Mouse (Mus musculus): Measurements from ENCODE around the gene Ccdc183. TPM values are rescaled to one million over a fixed set of nuclear protein-coding genes. Genes with fewer than 3 reads are reported as not detected.

Ccdc183 gene
- polyA plus RNA-seq (2015; fragmentation: Nextera tagmentation; extraction: Ambion mirVana), result 0.09 and 0.13 TPM in 2 replicates

DNA sequence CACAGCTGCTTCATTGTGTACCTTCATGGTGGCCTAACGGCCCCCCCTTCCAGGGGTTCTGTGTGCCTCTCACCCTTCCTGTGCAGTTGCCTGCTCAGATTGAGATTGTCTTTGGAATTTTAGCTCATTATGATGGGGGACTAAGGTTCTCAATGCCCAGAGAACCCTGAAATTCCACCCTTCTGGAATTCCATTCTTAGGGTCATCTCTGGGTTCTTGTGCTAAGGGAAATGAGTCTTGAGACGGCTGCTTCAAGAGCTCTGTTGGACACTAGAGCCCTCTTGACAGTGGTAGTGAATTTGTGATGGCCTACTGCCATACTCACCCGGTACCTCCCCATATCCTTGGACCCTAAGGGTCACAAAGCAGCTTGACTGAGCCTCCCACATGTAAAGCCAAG is at the start of gene Ccdc183:
Gene Ccdc183 (minus strand): TSS at position 101 of the 400 bp plus-strand sequence.
- Histone ChIP-seq H3K9ac (no peak within 1 kb of the TSS), H3K4me1 (replicated peaks) (peaks cover 18% of the 10 kb centered on the region), H3K4me3 (no peak within 1 kb of the TSS), H3K27ac (no peak within 1 kb of the TSS), H3K9me3 (replicated peaks) (no peaks in the 10 kb centered on the region), H3K36me3 (no peaks in the 10 kb centered on the region), H3K27me3 (peaks cover 47% of the 10 kb centered on the region), H3K4me2 (no peak within 1 kb of the TSS)
- 66% methylated on average over 3 of the region's 3 CpGs for WGBS
- ATAC-seq (replicated peaks; ENCODE audit: insufficient number of reproducible peaks, insufficient read depth, low FRiP score, low read depth), result no peak

- no peak overlapping the region for H3K4me2 ChIP-seq
- no peak overlapping the region for H3K27ac ChIP-seq
- no peaks in the 10 kb centered on the region for H3K36me3 ChIP-seq
- H3K4me3 ChIP-seq, result no peak overlapping the region
- H3K9ac ChIP-seq, result no peak overlapping the region
- no peak for ATAC-seq (replicated peaks; ENCODE audit: insufficient number of reproducible peaks, insufficient read depth, low FRiP score, low read depth)
- no peaks in the 10 kb centered on the region for H3K4me1 ChIP-seq (replicated peaks)
- H3K9me3 ChIP-seq (replicated peaks), result no peaks in the 10 kb centered on the region
- H3K27me3 ChIP-seq, result peaks cover 3% of the 10 kb centered on the region; the same call in 1 of the 2 replicates
- 53% methylated on average over 1 of the region's 1 CpGs for WGBS
Measured at GRCm38 (mm10) chr2:25666516-25666915, 49.0 kb upstream of the Ccdc183 start.

- H3K9me3 ChIP-seq (replicated peaks), result no peaks in the 10 kb centered on the region
- peaks cover 3% of the 10 kb centered on the region; the same call in 1 of the 2 replicates for H3K27me3 ChIP-seq
- ATAC-seq (replicated peaks; ENCODE audit: insufficient number of reproducible peaks, insufficient read depth, low FRiP score, low read depth), result no peak
- H3K36me3 ChIP-seq, result no peaks in the 10 kb centered on the region
- H3K4me2 ChIP-seq, result no peak overlapping the region
- no peaks in the 10 kb centered on the region for H3K4me1 ChIP-seq (replicated peaks)
- no peak overlapping the region for H3K4me3 ChIP-seq
- H3K27ac ChIP-seq, result no peak overlapping the region
- no peak overlapping the region for H3K9ac ChIP-seq
- 82% methylated on average over 5 of the region's 5 CpGs for WGBS
Measured at GRCm38 (mm10) chr2:25664125-25664524, 46.6 kb upstream of the Ccdc183 start.

- Histone ChIP-seq H3K4me3 (no peak overlapping the region), H3K4me2 (no peak overlapping the region), H3K4me1 (replicated peaks) (no peaks in the 10 kb centered on the region), H3K27ac (no peak overlapping the region), H3K9ac (no peak overlapping the region), H3K27me3 (peaks cover 3% of the 10 kb centered on the region; the same call in 1 of the 2 replicates), H3K36me3 (no peaks in the 10 kb centered on the region), H3K9me3 (replicated peaks) (no peaks in the 10 kb centered on the region)
- ATAC-seq (replicated peaks; ENCODE audit: insufficient number of reproducible peaks, insufficient read depth, low FRiP score, low read depth), result no peak
- WGBS, result 48% methylated on average over 1 of the region's 1 CpGs
Measured at GRCm38 (mm10) chr2:25663511-25663910, 46.0 kb upstream of the Ccdc183 start.

DNA sequence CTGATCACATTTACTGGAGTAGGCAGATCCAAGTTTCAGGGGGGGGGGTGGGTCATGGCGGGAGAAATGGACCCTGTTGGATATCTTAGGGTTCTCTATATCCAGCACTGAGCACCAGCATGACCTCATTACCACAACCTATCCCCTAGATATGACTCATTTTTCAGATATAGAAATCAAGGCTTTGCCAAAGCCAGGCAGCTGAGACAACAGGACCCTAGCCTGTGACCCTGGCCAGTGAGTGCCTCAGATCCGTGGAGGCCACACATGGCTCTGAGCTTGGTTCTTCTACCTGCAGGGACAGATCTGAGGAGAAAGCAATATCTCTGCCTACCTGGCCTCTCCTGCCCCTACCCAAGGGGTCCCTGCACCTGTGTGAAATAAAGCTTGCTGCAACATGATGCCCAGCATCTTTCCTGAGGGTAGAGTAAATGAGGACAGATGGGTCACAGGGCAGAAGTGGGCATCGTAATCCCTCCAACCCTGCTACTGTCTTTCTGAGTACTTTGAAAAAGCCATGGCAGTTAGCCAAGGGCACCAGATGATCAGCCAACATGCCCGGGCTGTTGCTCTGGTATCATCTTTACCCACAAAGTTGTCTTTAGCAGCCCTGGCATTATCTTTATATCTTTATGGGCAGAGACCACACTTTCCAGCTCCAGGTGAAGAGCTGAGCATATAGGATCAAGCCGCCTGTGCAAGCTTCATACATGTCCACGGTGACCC is 43.9 kb upstream of the Ccdc183 start:
- Histone ChIP-seq H3K9ac (no peak overlapping the region), H3K4me2 (no peak overlapping the region), H3K4me3 (no peak overlapping the region), H3K9me3 (replicated peaks) (no peaks in the 10 kb centered on the region), H3K27ac (no peak overlapping the region), H3K4me1 (replicated peaks) (no peaks in the 10 kb centered on the region), H3K36me3 (no peaks in the 10 kb centered on the region), H3K27me3 (peaks cover 3% of the 10 kb centered on the region; the same call in 1 of the 2 replicates)
- no peak for ATAC-seq (replicated peaks; ENCODE audit: insufficient number of reproducible peaks, insufficient read depth, low FRiP score, low read depth)
- 76% methylated on average over 6 of the region's 6 CpGs for WGBS

DNA sequence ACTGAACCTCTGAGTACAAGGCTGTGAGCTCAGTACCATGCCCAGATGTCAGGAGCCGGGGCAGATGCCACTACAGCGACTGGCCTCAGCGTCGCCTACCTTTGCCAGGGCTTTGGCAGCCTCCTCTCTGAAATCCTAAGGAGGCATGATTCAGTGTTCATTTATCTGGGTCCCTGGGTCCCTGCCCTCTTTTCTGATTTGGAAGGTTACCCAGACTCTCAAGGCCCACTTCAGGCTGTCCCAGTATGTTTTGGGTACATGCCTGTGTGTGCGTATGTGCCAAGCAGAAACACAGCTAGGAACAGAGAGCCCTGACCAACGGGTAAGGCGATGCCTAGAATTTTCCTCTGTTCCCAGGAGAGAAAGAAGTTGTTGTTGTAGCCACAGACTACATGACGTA is 42.8 kb upstream of the Ccdc183 start:
- Histone ChIP-seq H3K9ac (no peak overlapping the region), H3K27ac (no peak overlapping the region), H3K27me3 (peaks cover 8% of the 10 kb centered on the region; the same call in 1 of the 2 replicates), H3K36me3 (no peaks in the 10 kb centered on the region), H3K9me3 (replicated peaks) (no peaks in the 10 kb centered on the region), H3K4me2 (no peak overlapping the region), H3K4me1 (replicated peaks) (no peaks in the 10 kb centered on the region), H3K4me3 (no peak overlapping the region)
- ATAC-seq (replicated peaks; ENCODE audit: insufficient number of reproducible peaks, insufficient read depth, low FRiP score, low read depth), result no peak
- 83% methylated on average over 8 of the region's 8 CpGs for WGBS

- no peaks in the 10 kb centered on the region for H3K9me3 ChIP-seq (replicated peaks)
- H3K27me3 ChIP-seq, result 0 out of 2 replicates have a peak, but pooled peaks cover 18% of the 10 kb centered on the region
- H3K4me2 ChIP-seq, result no peak within 1 kb of the TSS
- H3K36me3 ChIP-seq, result no peaks in the 10 kb centered on the region
- no peak within 1 kb of the TSS for H3K4me3 ChIP-seq
- no peak for ATAC-seq (replicated peaks; ENCODE audit: insufficient number of reproducible peaks, insufficient read depth, low FRiP score, low read depth)
- no peak within 1 kb of the TSS for H3K27ac ChIP-seq
- no peaks in the 10 kb centered on the region for H3K4me1 ChIP-seq (replicated peaks)
- no peak within 1 kb of the TSS for H3K9ac ChIP-seq
Measured at GRCm38 (mm10) chr2:25657652-25658051, 40.2 kb upstream of the Ccdc183 start, which contains the start of gene Lcn5. Lcn5 (plus strand) TSS chr2:25657952.

GRCm38 (mm10) chr2:25657246-25657645 is 39.8 kb upstream of the Ccdc183 start:
- H3K9me3 ChIP-seq (replicated peaks), result no peaks in the 10 kb centered on the region
- 0 out of 2 replicates have a peak, but pooled peaks cover 18% of the 10 kb centered on the region for H3K27me3 ChIP-seq
- no peak overlapping the region for H3K27ac ChIP-seq
- WGBS, result 67% methylated on average over 4 of the region's 4 CpGs
- H3K9ac ChIP-seq, result no peak overlapping the region
- H3K36me3 ChIP-seq, result no peaks in the 10 kb centered on the region
- no peak overlapping the region for H3K4me2 ChIP-seq
- H3K4me1 ChIP-seq (replicated peaks), result no peaks in the 10 kb centered on the region
- no peak for ATAC-seq (replicated peaks; ENCODE audit: insufficient number of reproducible peaks, insufficient read depth, low FRiP score, low read depth)
- no peak overlapping the region for H3K4me3 ChIP-seq

- 72% methylated on average over 4 of the region's 4 CpGs for WGBS
- no peak for ATAC-seq (replicated peaks; ENCODE audit: insufficient number of reproducible peaks, insufficient read depth, low FRiP score, low read depth)
- 0 out of 2 replicates have a peak, but pooled peaks cover 18% of the 10 kb centered on the region for H3K27me3 ChIP-seq
Measured at GRCm38 (mm10) chr2:25656691-25657090, 39.2 kb upstream of the Ccdc183 start.

GRCm38 (mm10) chr2:25654502-25654901 is 37.0 kb upstream of the Ccdc183 start:
- 0 out of 2 replicates have a peak, but pooled peaks cover 18% of the 10 kb centered on the region for H3K27me3 ChIP-seq
- 42% methylated on average over 1 of the region's 1 CpGs for WGBS
- no peak overlapping the region for H3K4me2 ChIP-seq
- H3K9me3 ChIP-seq (replicated peaks), result no peaks in the 10 kb centered on the region
- no peak overlapping the region for H3K4me3 ChIP-seq
- H3K9ac ChIP-seq, result no peak overlapping the region
- H3K36me3 ChIP-seq, result no peaks in the 10 kb centered on the region
- no peak overlapping the region for H3K27ac ChIP-seq
- ATAC-seq (replicated peaks; ENCODE audit: insufficient number of reproducible peaks, insufficient read depth, low FRiP score, low read depth), result no peak
- H3K4me1 ChIP-seq (replicated peaks), result no peaks in the 10 kb centered on the region

More at GRCm38 (mm10) chr2:25656691-25657090, 39.2 kb upstream of the Ccdc183 start:
- Histone ChIP-seq H3K9ac (no peak overlapping the region), H3K4me1 (replicated peaks) (no peaks in the 10 kb centered on the region), H3K27ac (no peak overlapping the region), H3K36me3 (no peaks in the 10 kb centered on the region), H3K9me3 (replicated peaks) (no peaks in the 10 kb centered on the region), H3K4me3 (no peak overlapping the region), H3K4me2 (no peak overlapping the region)

GRCm38 (mm10) chr2:25652902-25653301 is 35.4 kb upstream of the Ccdc183 start, which contains the start of gene Lcn8:
Lcn8 (plus strand) TSS chr2:25653120.
- Histone ChIP-seq H3K4me3 (no peak within 1 kb of the TSS), H3K36me3 (no peaks in the 10 kb centered on the region), H3K4me2 (no peak within 1 kb of the TSS), H3K9ac (no peak within 1 kb of the TSS), H3K9me3 (replicated peaks) (no peaks in the 10 kb centered on the region), H3K27ac (no peak within 1 kb of the TSS), H3K4me1 (replicated peaks) (no peaks in the 10 kb centered on the region), H3K27me3 (0 out of 2 replicates have a peak, but pooled peaks cover 18% of the 10 kb centered on the region)
- ATAC-seq (replicated peaks; ENCODE audit: insufficient number of reproducible peaks, insufficient read depth, low FRiP score, low read depth), result no peak
- WGBS, result 77% methylated on average over 2 of the region's 2 CpGs

DNA sequence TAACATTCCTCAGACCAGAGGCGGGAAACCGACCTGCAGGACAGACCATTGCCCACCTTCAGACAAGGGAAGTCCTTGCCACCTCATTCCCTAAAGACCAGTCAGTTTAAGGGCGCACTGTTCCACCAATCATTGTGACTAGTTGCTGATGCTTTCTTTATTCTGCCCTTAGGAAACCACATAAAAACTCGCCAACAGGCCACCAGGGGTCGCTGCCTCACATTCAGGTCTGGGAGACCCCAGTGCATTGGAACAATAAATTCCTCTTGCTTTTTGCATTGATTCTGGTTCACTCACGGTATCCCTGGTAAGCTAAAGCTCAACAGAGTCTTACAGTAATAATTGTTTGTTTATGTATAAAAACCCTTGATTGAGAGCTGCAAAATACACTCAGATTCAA is 22.4 kb upstream of the Ccdc183 start:
- Histone ChIP-seq H3K27me3 (no peaks in the 10 kb centered on the region), H3K4me3 (no peak overlapping the region), H3K4me2 (no peak overlapping the region), H3K9ac (no peak overlapping the region), H3K27ac (no peak overlapping the region), H3K9me3 (replicated peaks) (no peaks in the 10 kb centered on the region), H3K36me3 (no peaks in the 10 kb centered on the region), H3K4me1 (replicated peaks) (no peaks in the 10 kb centered on the region)
- ATAC-seq (replicated peaks; ENCODE audit: insufficient number of reproducible peaks, insufficient read depth, low FRiP score, low read depth), result no peak
- 14% methylated on average over 6 of the region's 6 CpGs for WGBS

Measured in heart, embryonic 15.5 days (tissue).